Mouse (Mus musculus) MEL (cell line): ENCODE measurements around the gene Klhl3. TPM values are rescaled to one million over a fixed set of nuclear protein-coding genes. Genes with fewer than 3 reads are reported as not detected.

ENCODE experiments used
- DNase-seq: peaks from one replicate; pipeline ENCODE4 v3.0.0; 2011; ENCODE audit warnings: low read depth, low spot score
- H3K27ac ChIP-seq: 2 replicates; pipeline ENCODE4 v1.5.1; 2012; ENCODE audit warnings: low read depth, mild to moderate bottlenecking, control low read depth, low read length, moderate library complexity; ENCODE audit not compliant: control insufficient read depth
- H3K27me3 ChIP-seq, 2 experiments: fragments of 150-350 bp in 1 of 2; sonication (generic) in 1 of 2; 2 replicates each; pipeline ENCODE4 v1.6.1; 2012; ENCODE audit warnings: low read length in 2 of 2, mild to moderate bottlenecking in 2 of 2, improper control_type of control experiment in 1 of 2, moderate library complexity in 1 of 2; ENCODE audit not compliant: insufficient read depth in 2 of 2, control insufficient read depth in 1 of 2
- H3K36me3 ChIP-seq, 2 experiments: 2 replicates each; pipeline ENCODE4 v1.6.1; 2012 to 2014; ENCODE audit warnings: low read length in 2 of 2, improper control_type of control experiment in 1 of 2, inconsistent platforms in 1 of 2, mild to moderate bottlenecking in 1 of 2; ENCODE audit not compliant: insufficient read depth in 2 of 2, control insufficient read depth in 1 of 2
- H3K4me1 ChIP-seq, 2 experiments: fragments of 150-350 bp in 1 of 2; sonication (generic) in 1 of 2; 2 replicates each; pipeline ENCODE4 v1.6.1; 2012; ENCODE audit warnings: low read length in 2 of 2, improper control_type of control experiment in 1 of 2, mild to moderate bottlenecking in 1 of 2; ENCODE audit not compliant: insufficient read depth in 2 of 2, control insufficient read depth in 1 of 2
- H3K4me3 ChIP-seq, 2 experiments: fragments of 150-350 bp in 1 of 2; sonication (generic) in 1 of 2; 2 replicates each; pipeline ENCODE4 v1.5.1; 2012; ENCODE audit warnings: low read depth in 2 of 2, low read length in 2 of 2, mild to moderate bottlenecking in 2 of 2, moderate library complexity in 2 of 2, control low read depth in 1 of 2, improper control_type of control experiment in 1 of 2; ENCODE audit not compliant: control insufficient read depth in 1 of 2, insufficient read depth in 1 of 2
- H3K79me2 ChIP-seq: 2 replicates; pipeline ENCODE4 v1.6.1; 2012; ENCODE audit warnings: mild to moderate bottlenecking, low read length, moderate library complexity; ENCODE audit not compliant: control insufficient read depth, poor library complexity, insufficient read depth
- H3K9ac ChIP-seq: 2 replicates; pipeline ENCODE4 v1.6.1; 2012; ENCODE audit warnings: low read depth, mild to moderate bottlenecking, control low read depth, low read length, moderate library complexity; ENCODE audit not compliant: control insufficient read depth, poor library complexity, severe bottlenecking
- H3K9me3 ChIP-seq: fragments of 150-350 bp; sonication (generic); replicated peaks from 2 replicates; pipeline ENCODE4 v1.6.1; 2012; ENCODE audit warnings: mild to moderate bottlenecking, low read length, improper control_type of control experiment, moderate library complexity; ENCODE audit not compliant: insufficient read depth
- CHD1 ChIP-seq: IDR thresholded peaks from 2 replicates; pipeline ENCODE4 v1.6.1; 2012; ENCODE audit warnings: low read depth, mild to moderate bottlenecking, inconsistent platforms, low read length, improper control_type of control experiment
- CHD2 ChIP-seq: IDR thresholded peaks from 2 replicates; pipeline ENCODE4 v1.6.1; 2011; ENCODE audit warnings: low read length, improper control_type of control experiment
- EP300 ChIP-seq, 2 experiments: IDR thresholded peaks; 2 replicates each; pipeline ENCODE4 v1.6.1; 2011; ENCODE audit warnings: improper control_type of control experiment in 2 of 2, low read length in 2 of 2, low read depth in 1 of 2, mild to moderate bottlenecking in 1 of 2
- ETS1 ChIP-seq: IDR thresholded peaks from 2 replicates; pipeline ENCODE4 v1.6.1; 2012; ENCODE audit warnings: low read depth, mild to moderate bottlenecking, inconsistent platforms, low read length, improper control_type of control experiment, moderate library complexity
- GATA1 ChIP-seq: IDR thresholded peaks from 2 replicates; pipeline ENCODE4 v1.6.1; 2011; ENCODE audit warnings: low read depth, low read length, improper control_type of control experiment
- MEF2A ChIP-seq: IDR thresholded peaks from 2 replicates; pipeline ENCODE4 v1.6.1; 2014; ENCODE audit warnings: low read depth, mild to moderate bottlenecking, inconsistent platforms, low read length, improper control_type of control experiment; ENCODE audit not compliant: poor library complexity, insufficient replicate concordance, severe bottlenecking; ENCODE audit errors: extremely low read depth
- MXI1 ChIP-seq: IDR thresholded peaks from 2 replicates; pipeline ENCODE4 v1.6.1; 2011; ENCODE audit warnings: mild to moderate bottlenecking, low read depth, low read length, improper control_type of control experiment
- MYB ChIP-seq: IDR thresholded peaks from 2 replicates; pipeline ENCODE4 v1.6.1; 2011; ENCODE audit warnings: mild to moderate bottlenecking, low read depth, low read length, improper control_type of control experiment
- NRF1 ChIP-seq: IDR thresholded peaks from 2 replicates; pipeline ENCODE4 v1.6.1; 2014; ENCODE audit warnings: low read depth, mild to moderate bottlenecking, inconsistent platforms, low read length, improper control_type of control experiment, moderate library complexity; ENCODE audit not compliant: poor library complexity, insufficient read depth, severe bottlenecking
- POLR2AphosphoS2 ChIP-seq: IDR thresholded peaks from 2 replicates; pipeline ENCODE4 v1.6.1; 2011; ENCODE audit warnings: low read length, improper control_type of control experiment
- SMC3 ChIP-seq: IDR thresholded peaks from 2 replicates; pipeline ENCODE4 v1.6.1; 2011; ENCODE audit warnings: low read depth, low read length, improper control_type of control experiment
- TCF12 ChIP-seq: IDR thresholded peaks from 2 replicates; pipeline ENCODE4 v1.6.1; 2014; ENCODE audit warnings: low read depth, mild to moderate bottlenecking, inconsistent platforms, low read length, improper control_type of control experiment, moderate library complexity
- UBTF ChIP-seq: IDR thresholded peaks from 2 replicates; pipeline ENCODE4 v1.6.1; 2012; ENCODE audit warnings: low read depth, mild to moderate bottlenecking, inconsistent platforms, low read length, improper control_type of control experiment, moderate library complexity, borderline replicate concordance; ENCODE audit not compliant: insufficient read depth
- USF1 ChIP-seq: IDR thresholded peaks from 2 replicates; pipeline ENCODE4 v1.6.1; 2014; ENCODE audit warnings: low read depth, mild to moderate bottlenecking, inconsistent platforms, low read length, improper control_type of control experiment, moderate library complexity
- ZNF384 ChIP-seq: IDR thresholded peaks from 2 replicates; pipeline ENCODE4 v1.6.1; 2012; ENCODE audit warnings: low read depth, mild to moderate bottlenecking, inconsistent platforms, low read length, improper control_type of control experiment
- polyA plus RNA-seq, 2 experiments: library from polyadenylated mRNA; stranded (reverse) in 1 of 2; unstranded in 1 of 2; fragments of >175 nt in 1 of 2; fragments of >200 nt in 1 of 2; gene quantifications; 2 replicates each; pipeline versions ENCODE4 v1.2.1 to v1.2.4; 2012; ENCODE audit warnings: low replicate concordance in 2 of 2, low read depth in 1 of 2; ENCODE audit not compliant: insufficient read length in 2 of 2, insufficient read depth in 1 of 2, missing spikeins in 1 of 2
- total RNA-seq: library from RNA; depleted of rRNA; stranded (reverse); fragments of 300-350 nt; gene quantifications from 2 replicates; pipeline ENCODE4 v1.2.3, GENCODE M21; 2012

Klhl3 gene
- total and polyA plus RNA-seq, 3 experiments, result 0.01 TPM; not detected in 2

DNA sequence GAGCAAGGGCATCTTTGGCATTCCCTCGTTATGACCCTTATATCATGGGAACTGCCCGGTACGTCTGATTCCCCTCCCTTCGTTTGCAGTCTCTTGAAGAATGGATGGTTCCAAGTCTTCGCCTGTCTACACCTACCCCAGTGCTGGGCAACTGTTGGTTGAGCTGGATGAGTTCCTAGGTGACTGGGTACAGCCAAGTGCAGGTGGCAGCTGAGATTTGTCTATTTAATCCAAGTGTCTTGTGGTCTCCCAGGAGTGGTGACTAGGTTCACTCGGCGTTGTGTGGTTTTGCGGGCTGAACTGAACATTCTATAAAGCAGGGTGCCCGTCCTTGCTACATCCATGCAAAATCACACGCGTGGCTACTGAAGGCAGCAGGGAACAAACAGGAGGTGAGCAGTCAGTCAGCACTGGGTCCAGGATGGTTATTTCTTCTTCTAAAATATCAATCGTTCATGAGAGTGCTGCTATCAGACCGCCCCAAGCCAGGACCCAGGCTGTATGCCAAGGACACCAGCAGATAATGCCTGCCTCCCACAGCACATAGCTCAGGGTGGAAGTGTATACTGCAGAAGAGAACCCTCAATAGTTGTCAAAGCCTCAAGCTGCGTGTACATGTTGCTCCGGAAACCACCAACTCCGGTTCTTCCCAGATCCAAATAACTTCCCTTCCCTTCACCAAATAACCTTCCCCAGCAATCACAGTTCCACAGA, 87.5 kb downstream of the Klhl3 start:
- H3K9me3 ChIP-seq, result no peaks in the 10 kb centered on the region
- no peak overlapping the region for H3K4me3 ChIP-seq
- no peaks in the 10 kb centered on the region for H3K4me1 ChIP-seq
- no peak overlapping the region for H3K27ac ChIP-seq
- H3K27me3 ChIP-seq, result no peaks in the 10 kb centered on the region
- TF ChIP-seq CHD1 (no peak), CHD2 (no peak), USF1 (no peak), MXI1 (no peak), GATA1 (no peak), UBTF (no peak), NRF1 (no peak), ETS1 (no peak), MEF2A (no peak), SMC3 (no peak), POLR2AphosphoS2 (no peak), ZNF384 (no peak), TCF12 (no peak)
- no peak overlapping the region for H3K9ac ChIP-seq
- H3K36me3 ChIP-seq, result no peaks in the 10 kb centered on the region
- H3K79me2 ChIP-seq, result no peaks in the 10 kb centered on the region
- DNase-seq, result no peak

GRCm38 (mm10) chr13:58023726-58024453, 89.5 kb downstream of the Klhl3 start:
- H3K27ac ChIP-seq, result no peak overlapping the region
- TF ChIP-seq ZNF384 (no peak), MYB (no peak), EP300 (IDR thresholded peaks at IDR 0.05; ENCODE audit: low read depth in 1 of 2, low read length in 2 of 2) (no peak)
- H3K9ac ChIP-seq, result no peak overlapping the region
- DNase-seq, result no peak
- H3K27me3 ChIP-seq, result no peaks in the 10 kb centered on the region
- H3K36me3 ChIP-seq, result no peaks in the 10 kb centered on the region
- H3K4me1 ChIP-seq, result no peaks in the 10 kb centered on the region
- no peaks in the 10 kb centered on the region for H3K9me3 ChIP-seq
- H3K4me3 ChIP-seq, result no peak overlapping the region
- no peaks in the 10 kb centered on the region for H3K79me2 ChIP-seq
